In genomic region chr15:101588216-101588615, GRCm38 (mm10) we compare ENCODE assay signal across 14 mouse cellular contexts. TPM values are rescaled to one million over a fixed set of nuclear protein-coding genes. Genes with fewer than 3 reads are reported as not detected.
DNase-seq lines count a peak whose midpoint lies in the region; ATAC-seq and TF ChIP-seq lines count a peak whose summit lies in the region.
"Had no signal": no experiment of that assay in that cellular context is flagged by ENCODE, and none has a peak within 500 bp of the region (broad histone marks: within the 10 kb centered on the region; RNA-seq: fewer than 3 reads in every experiment).

No protein-coding gene starts in this region.

- peak; percentile 47 to 57 for TF ChIP-seq CTCF in CH12.LX (conservative IDR thresholded peaks at IDR 0.05 in 1 of 2, IDR thresholded peaks at IDR 0.05 in 1 of 2; ENCODE audit: low read depth in 2 of 2, low read length in 2 of 2)

- no peak overlapping the region for H3K4me3 ChIP-seq in kidney, embryonic 14.5 days (ENCODE audit: low read length)
- H3K4me3 ChIP-seq in CH12.LX (replicated peaks in 1 of 3; ENCODE audit: low read depth in 2 of 3, low read length in 2 of 3, poor library complexity in 1 of 3), result no peak overlapping the region
- no peak overlapping the region for H3K4me3 ChIP-seq in midbrain, embryonic 11.5 days (ENCODE audit: low read depth, low read length)
- H3K4me3 ChIP-seq: hindbrain, embryonic 10.5 days; lung, embryonic 15.5 days; neural tube, embryonic 15.5 days had no signal

- no peak overlapping the region for H3K4me2 ChIP-seq in kidney, embryonic 14.5 days (replicated peaks; ENCODE audit: low read depth, low read length)
- no peak overlapping the region for H3K4me2 ChIP-seq in CH12.LX (ENCODE audit: insufficient read depth, low read depth, poor library complexity, severe bottlenecking)
- no peak overlapping the region for H3K4me2 ChIP-seq in midbrain, embryonic 11.5 days
- H3K4me2 ChIP-seq: lung, embryonic 15.5 days; neural tube, embryonic 15.5 days had no signal

- H3K9ac ChIP-seq in kidney, embryonic 14.5 days (ENCODE audit: low read depth, low read length), result no peak overlapping the region
- H3K9ac ChIP-seq in CH12.LX (ENCODE audit: insufficient read depth, low read depth), result no peak overlapping the region
- H3K9ac ChIP-seq in midbrain, embryonic 11.5 days (ENCODE audit: low read length), result no peak overlapping the region
- H3K9ac ChIP-seq: lung, embryonic 15.5 days; neural tube, embryonic 15.5 days had no signal

- in situ Hi-C loops in CH12.LX (cut with MboI; ENCODE audit: low pct_ligation_motif_present, low pct_unique_long_range_greater_than_20kb, low sequenced_read_pairs), result no loop called here

- no peaks in the 10 kb centered on the region for H3K27me3 ChIP-seq in kidney, embryonic 14.5 days (ENCODE audit: control insufficient read depth, insufficient read depth, low read length)
- peaks cover 60% of the 10 kb centered on the region for H3K27me3 ChIP-seq in CH12.LX (replicated peaks)
- no peaks in the 10 kb centered on the region for H3K27me3 ChIP-seq in midbrain, embryonic 11.5 days (ENCODE audit: control insufficient read depth, insufficient read depth, low read length)
- H3K27me3 ChIP-seq: lung, embryonic 15.5 days; neural tube, embryonic 15.5 days had no signal

- DNase-seq in kidney, adult 9 months, result peak; percentile 4
- DNase-seq in 416B (ENCODE audit: low read depth) (peak; percentile 6), CH12.LX (ENCODE audit: extremely low read depth) (peak; percentile 24)
- peak; percentile 4 for DNase-seq in c-Kit-positive CD71-positive TER-119-negative erythroid progenitor cells, embryonic 14.5 days (ENCODE audit: low read depth)
- DNase-seq in midbrain, embryonic 11.5 days (ENCODE audit: low spot score, missing footprints), result no peak
- DNase-seq in cerebellum, postnatal 14 days, result no peak
- DNase-seq: cerebellum, postnatal 25 days; midbrain, embryonic 14.5 days; thymus, postnatal 14 days had no signal

- dilution Hi-C loops in CH12.LX (cut with MboI; ENCODE audit: extremely low pct_ligation_motif_present, extremely low pct_unique_long_range_greater_than_20kb, low sequenced_read_pairs), result no loop called here

- no peak for TF ChIP-seq EP300 in CH12.LX (IDR thresholded peaks at IDR 0.05; ENCODE audit: low read length)

- no peaks in the 10 kb centered on the region for H3K9me3 ChIP-seq in kidney, embryonic 14.5 days (ENCODE audit: control insufficient read depth, low read length)
- no peaks in the 10 kb centered on the region for H3K9me3 ChIP-seq in CH12.LX (replicated peaks; ENCODE audit: low read length)
- H3K9me3 ChIP-seq in midbrain, embryonic 11.5 days (ENCODE audit: control insufficient read depth, low read length), result no peaks in the 10 kb centered on the region
- H3K9me3 ChIP-seq: hindbrain, embryonic 10.5 days; lung, embryonic 15.5 days; neural tube, embryonic 15.5 days had no signal

- no peak; the same call in 1 of the 2 replicates for TF ChIP-seq RAD21 in CH12.LX (IDR thresholded peaks at IDR 0.05; ENCODE audit: low read depth, low read length)

- 86% methylated on average over 10 of the region's 10 CpGs for WGBS in kidney, embryonic 14.5 days
- WGBS in midbrain, embryonic 11.5 days, result 86% methylated on average over 10 of the region's 10 CpGs

- no peak for TF ChIP-seq POLR2A in CH12.LX (IDR thresholded peaks at IDR 0.05; ENCODE audit: low read depth, low read length)

- no peaks in the 10 kb centered on the region for H3K36me3 ChIP-seq in kidney, embryonic 14.5 days (ENCODE audit: control insufficient read depth, insufficient read depth, low read length)
- no peaks in the 10 kb centered on the region for H3K36me3 ChIP-seq in CH12.LX (replicated peaks in 1 of 2; ENCODE audit: control insufficient read depth in 1 of 2, insufficient read depth in 1 of 2, low read length in 1 of 2)
- H3K36me3 ChIP-seq in midbrain, embryonic 11.5 days (ENCODE audit: control insufficient read depth, insufficient read depth, low read length), result no peaks in the 10 kb centered on the region
- H3K36me3 ChIP-seq: hindbrain, embryonic 10.5 days; lung, embryonic 15.5 days; neural tube, embryonic 15.5 days had no signal

- H3K4me1 ChIP-seq in kidney, embryonic 14.5 days (ENCODE audit: control insufficient read depth, insufficient read depth, low read length), result no peaks in the 10 kb centered on the region
- H3K4me1 ChIP-seq in CH12.LX (ENCODE audit: control insufficient read depth in 1 of 2, insufficient read depth in 2 of 2), result no peaks in the 10 kb centered on the region; a peak in 1 of 4 replicates
- H3K4me1 ChIP-seq in midbrain, embryonic 11.5 days (ENCODE audit: control insufficient read depth, insufficient read depth, low read length), result no peaks in the 10 kb centered on the region
- H3K4me1 ChIP-seq: hindbrain, embryonic 10.5 days; lung, embryonic 15.5 days; neural tube, embryonic 15.5 days had no signal

- ATAC-seq in kidney, embryonic 14.5 days (ENCODE audit: low FRiP score, low TSS enrichment), result no peak
- ATAC-seq in midbrain, embryonic 11.5 days (ENCODE audit: low FRiP score), result no peak

- H3K27ac ChIP-seq in kidney, embryonic 14.5 days (ENCODE audit: low read depth, low read length), result no peak overlapping the region
- no peak overlapping the region for H3K27ac ChIP-seq in CH12.LX (ENCODE audit: insufficient read depth, low read depth)
- H3K27ac ChIP-seq in midbrain, embryonic 11.5 days (ENCODE audit: low read depth, low read length), result no peak overlapping the region
- H3K27ac ChIP-seq: hindbrain, embryonic 10.5 days; lung, embryonic 15.5 days; neural tube, embryonic 15.5 days had no signal

- H3K79me2 ChIP-seq in CH12.LX (replicated peaks; ENCODE audit: control insufficient read depth, extremely low read depth, insufficient read depth, poor library complexity, severe bottlenecking), result no peaks in the 10 kb centered on the region

TF ChIP-seq in CH12.LX, 34 proteins besides CTCF, POLR2A, EP300 and RAD21:
- TF ChIP-seq JUND (conservative IDR thresholded peaks at IDR 0.05; ENCODE audit: low read depth, low read length), result no peak
- 0 out of 2 replicates have a peak, but pooled peaks have one; percentile 3 for TF ChIP-seq SMC3 (IDR thresholded peaks at IDR 0.05; ENCODE audit: low read depth, low read length)
- TF ChIP-seq HCFC1 (IDR thresholded peaks at IDR 0.05; ENCODE audit: low read depth, low read length), result no peak

RNA-seq across cellular contexts. Expression of gene Krt75, which starts 14.5 kb away (rescaled TPM):
- 0.11 and 0.23 TPM in 2 replicates for polyA plus RNA-seq in kidney, embryonic 14.5 days (2014; fragmentation: Nextera tagmentation; extraction: Ambion mirVana)
- total RNA-seq in CH12.LX (2012; rRNA removed) (not detected in 2 replicates), CH12.LX (2014; rRNA removed) (not detected in 2 replicates)
- polyA plus RNA-seq in CH12.LX (2012; ENCODE audit: insufficient read length, low read depth), result not detected in 2 replicates
- polyA plus RNA-seq in midbrain, embryonic 11.5 days (2014; fragmentation: Nextera tagmentation; extraction: Ambion mirVana), result not detected in 2 replicates
- total RNA-seq: left cerebral cortex, postnatal 14 days had no signal

RNA-seq across cellular contexts. Expression of gene Krt90, which starts 25.5 kb away (rescaled TPM):
- 0.17 and 0.22 TPM in 2 replicates for polyA plus RNA-seq in kidney, embryonic 14.5 days (2014; fragmentation: Nextera tagmentation; extraction: Ambion mirVana)
- not detected in 2 replicates for total RNA-seq in CH12.LX (2012; rRNA removed)
- total RNA-seq in CH12.LX (2014; rRNA removed), result not detected in 2 replicates
- not detected in 2 replicates for polyA plus RNA-seq in CH12.LX (2012; ENCODE audit: insufficient read length, low read depth)
- polyA plus RNA-seq in midbrain, embryonic 11.5 days (2014; fragmentation: Nextera tagmentation; extraction: Ambion mirVana), result 0.30 and 0.50 TPM in 2 replicates
- total RNA-seq: left cerebral cortex, postnatal 14 days had no signal

RNA-seq across cellular contexts. Expression of gene Krt82, which starts 37.7 kb away (rescaled TPM):
- not detected in 2 replicates for polyA plus RNA-seq in kidney, embryonic 14.5 days (2014; fragmentation: Nextera tagmentation; extraction: Ambion mirVana)
- not detected in 2 replicates for total RNA-seq in CH12.LX (2012; rRNA removed)
- total RNA-seq in CH12.LX (2014; rRNA removed), result not detected in 2 replicates
- not detected in 2 replicates for polyA plus RNA-seq in CH12.LX (2012; ENCODE audit: insufficient read length, low read depth)
- not detected in 2 replicates for polyA plus RNA-seq in midbrain, embryonic 11.5 days (2014; fragmentation: Nextera tagmentation; extraction: Ambion mirVana)
- total RNA-seq: left cerebral cortex, postnatal 14 days had no signal
- polyA plus RNA-seq: hindbrain, embryonic 10.5 days; lung, embryonic 15.5 days; midbrain, embryonic 14.5 days; neural tube, embryonic 15.5 days had no signal

RNA-seq across cellular contexts. Expression of gene Gm5414, which starts 39.8 kb away (rescaled TPM):
- polyA plus RNA-seq in kidney, embryonic 14.5 days (2014; fragmentation: Nextera tagmentation; extraction: Ambion mirVana), result not detected in 2 replicates
- total RNA-seq in CH12.LX (2012; rRNA removed), result not detected in 2 replicates
- total RNA-seq in CH12.LX (2014; rRNA removed), result not detected in 2 replicates
- not detected in 2 replicates for polyA plus RNA-seq in CH12.LX (2012; ENCODE audit: insufficient read length, low read depth)
- polyA plus RNA-seq in midbrain, embryonic 11.5 days (2014; fragmentation: Nextera tagmentation; extraction: Ambion mirVana), result not detected in 2 replicates
- total RNA-seq: left cerebral cortex, postnatal 14 days had no signal
- polyA plus RNA-seq: hindbrain, embryonic 10.5 days; lung, embryonic 15.5 days; midbrain, embryonic 14.5 days; neural tube, embryonic 15.5 days had no signal

RNA-seq across cellular contexts. Expression of gene Krt84, which starts 55.6 kb away (rescaled TPM):
- not detected in 2 replicates for polyA plus RNA-seq in kidney, embryonic 14.5 days (2014; fragmentation: Nextera tagmentation; extraction: Ambion mirVana)
- total RNA-seq in CH12.LX (2012; rRNA removed) (not detected in 2 replicates), CH12.LX (2014; rRNA removed) (not detected in 2 replicates)
- not detected in 2 replicates for polyA plus RNA-seq in CH12.LX (2012; ENCODE audit: insufficient read length, low read depth)
- not detected in 2 replicates for polyA plus RNA-seq in midbrain, embryonic 11.5 days (2014; fragmentation: Nextera tagmentation; extraction: Ambion mirVana)
- total RNA-seq: left cerebral cortex, postnatal 14 days had no signal
- polyA plus RNA-seq: hindbrain, embryonic 10.5 days; lung, embryonic 15.5 days; midbrain, embryonic 14.5 days had no signal

Comparison
In these comparisons a context has a peak if more than half of its experiments do, and no peak if none do; other contexts are left out.
1. DNase-seq: peak in kidney, adult 9 months (single experiment), 416B (single experiment), CH12.LX (single experiment) and c-Kit-positive CD71-positive TER-119-negative erythroid progenitor cells, embryonic 14.5 days (single experiment); none in midbrain, embryonic 11.5 days (single experiment) and cerebellum, postnatal 14 days (0 of 2).